Mouse (Mus musculus) left cerebral cortex, adult 2 months (tissue): ENCODE data around the gene Rhbg. TPM values are rescaled to one million over a fixed set of nuclear protein-coding genes. Genes with fewer than 3 reads are reported as not detected.

Experiments
- DNase-seq, 2 experiments: peaks; one replicate each; pipeline ENCODE4 v3.0.0; 2021 to 2022; ENCODE audit warnings: low spot score in 2 of 2, mixed read lengths in 1 of 2; ENCODE audit errors: extremely low spot score in 1 of 2
- H3K27ac ChIP-seq: fragments of 200-600 bp; 2 replicates; pipeline ENCODE4 v1.8.1; 2022
- H3K4me3 ChIP-seq: fragments of 200-600 bp; 2 replicates; pipeline ENCODE4 v1.8.1; 2022
- CTCF ChIP-seq: fragments of 200-600 bp; IDR thresholded peaks from 2 replicates; pipeline ENCODE4 v1.8.1; 2022; ENCODE audit warnings: antibody characterized with exemption, mild to moderate bottlenecking, moderate library complexity
- intact Hi-C: fragments of 180-260 bp; cut with DNase I; formaldehyde crosslinking; loops from one replicate; pipeline ENCODE4 v1.15.1; 2025
- total RNA-seq, 2 experiments: library from RNA; stranded (reverse); gene quantifications; 2 replicates each; pipeline ENCODE4 v1.2.3; 2021

The Rhbg gene
- total RNA-seq, 2 experiments from 2014 or later, result not detected

GRCm38 (mm10) chr3:88247666-88248065 is 6.8 kb downstream of the Rhbg start:
- no peak overlapping the region for H3K27ac ChIP-seq
- no peak for TF ChIP-seq CTCF
- no peak for DNase-seq
- H3K4me3 ChIP-seq, result no peak overlapping the region
- intact Hi-C loops, result no loop called here

DNA sequence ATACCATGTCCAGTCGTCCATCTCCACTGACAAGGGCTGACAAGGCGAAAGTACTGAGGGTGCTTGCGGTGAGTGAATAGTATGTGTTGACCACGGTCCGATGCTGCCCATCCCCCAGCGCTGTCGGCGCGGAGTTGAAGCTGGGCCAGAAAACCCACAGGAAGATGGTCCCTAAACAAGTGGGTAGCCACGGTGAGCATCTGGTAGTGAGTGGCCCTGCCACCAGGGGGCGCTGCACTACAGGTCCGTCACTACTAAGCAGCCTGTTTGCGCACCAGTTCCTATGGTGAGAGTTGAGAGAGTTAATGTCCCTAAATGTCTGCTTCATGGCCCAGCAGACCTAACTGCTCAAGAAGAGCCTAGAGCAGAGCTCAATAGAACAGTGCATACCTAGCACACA is 8.7 kb downstream of the Rhbg start:
- intact Hi-C loops, result loop anchor here (2.0 kb wide), 1 partner anchor 31 kb away; no protein-coding TSS in a partner anchor

DNA sequence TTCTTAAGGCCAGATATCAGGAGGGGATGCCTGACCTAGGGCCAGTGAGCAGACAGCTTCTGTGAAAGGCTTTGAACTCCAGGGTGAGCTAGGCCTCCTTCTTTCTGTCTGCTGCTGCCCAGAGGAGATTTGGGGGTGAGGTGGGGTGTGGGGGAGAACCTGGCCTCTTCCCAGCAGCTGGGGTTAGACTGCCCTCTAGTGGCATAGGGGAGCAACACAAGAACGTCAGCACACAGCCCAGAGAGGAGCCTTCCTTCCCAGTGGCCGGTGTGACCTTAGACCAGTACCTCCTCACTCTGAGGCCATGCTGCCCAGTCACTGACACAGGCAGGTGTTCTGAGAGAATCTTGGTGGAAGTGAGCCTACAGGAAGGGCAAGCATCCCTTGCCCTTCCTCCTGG is 10.4 kb downstream of the Rhbg start:
- no peak for DNase-seq
- peak; percentile 87 for TF ChIP-seq CTCF
- intact Hi-C loops, result loop anchor here (2.0 kb wide), 1 partner anchor 33 kb away; no protein-coding TSS in a partner anchor
- H3K4me3 ChIP-seq, result no peak overlapping the region
- no peak overlapping the region for H3K27ac ChIP-seq

More for the DNA sequence above, 8.7 kb downstream of the Rhbg start:
- peak; percentile 71 to 78 for DNase-seq
- Histone ChIP-seq H3K4me3 (no peak overlapping the region), H3K27ac (no peak overlapping the region)
- peak; percentile 98 for TF ChIP-seq CTCF

DNA sequence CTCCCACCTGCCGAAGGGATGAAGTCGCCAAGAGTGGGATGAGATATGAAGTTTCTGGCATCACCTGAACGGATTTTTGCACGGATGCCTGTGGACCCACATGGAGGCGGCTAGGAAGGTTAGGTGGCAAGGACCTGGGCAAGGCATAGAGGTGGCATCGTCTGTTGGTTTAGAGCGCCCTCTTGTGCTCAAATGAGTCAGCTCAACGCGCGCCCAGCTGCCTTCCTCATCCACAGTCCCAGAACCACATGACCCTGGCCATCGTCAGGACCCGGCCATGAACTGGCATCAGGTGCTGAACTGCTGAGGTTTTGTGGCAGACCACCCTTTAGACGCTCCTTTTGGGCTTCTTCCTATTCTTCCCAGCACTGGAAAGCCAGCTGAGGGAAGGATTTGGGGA is 12.0 kb downstream of the Rhbg start:
- intact Hi-C loops, result loop anchor here (1.0 to 2.0 kb wide), 2 partner anchors 50 to 156 kb away; no protein-coding TSS in a partner anchor

DNA sequence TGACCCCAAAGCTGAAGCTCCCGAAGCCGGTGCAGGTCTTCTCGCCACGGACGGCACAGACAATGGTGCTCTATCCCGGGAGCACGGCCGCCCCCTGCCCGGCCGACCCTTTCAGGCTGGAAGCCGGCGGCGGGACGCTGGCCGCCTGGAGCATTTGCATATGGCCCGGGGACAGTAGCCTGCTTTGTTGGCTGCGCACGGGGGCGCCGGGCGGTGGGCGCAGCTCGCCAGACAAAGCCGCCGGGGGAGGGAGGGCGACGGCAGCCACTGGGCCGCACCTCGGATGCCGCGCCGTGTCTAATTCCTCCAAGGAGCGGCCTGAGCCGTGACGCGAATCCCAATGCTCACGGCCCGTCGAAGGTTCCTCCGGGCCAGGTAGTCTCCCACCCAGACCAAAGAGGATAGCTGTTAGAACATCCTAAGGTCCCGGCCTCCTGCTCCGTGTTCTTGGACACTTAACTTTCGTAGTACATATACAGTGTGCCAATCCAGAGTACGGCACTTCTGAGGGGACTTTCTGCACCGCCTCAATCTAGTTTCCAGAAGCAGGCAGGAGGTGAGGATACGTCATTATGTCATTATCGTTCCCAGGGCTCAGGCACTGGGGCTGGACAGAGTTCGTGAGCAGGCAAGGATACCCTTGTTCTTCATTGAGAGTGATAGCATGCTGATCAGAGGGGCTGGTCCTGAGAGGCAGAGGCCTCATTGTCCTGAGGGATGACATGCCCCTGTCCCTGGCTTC is 13.3 kb downstream of the Rhbg start:
- no peak for TF ChIP-seq CTCF
- DNase-seq, result no peak
- intact Hi-C loops, result no loop called here
- Histone ChIP-seq H3K4me3 (no peak overlapping the region), H3K27ac (no peak overlapping the region)

More for the DNA sequence above, 12.0 kb downstream of the Rhbg start:
- peak; percentile 81 for TF ChIP-seq CTCF
- Histone ChIP-seq H3K4me3 (no peak overlapping the region), H3K27ac (no peak overlapping the region)
- peak; percentile 79 to 87 for DNase-seq

DNA sequence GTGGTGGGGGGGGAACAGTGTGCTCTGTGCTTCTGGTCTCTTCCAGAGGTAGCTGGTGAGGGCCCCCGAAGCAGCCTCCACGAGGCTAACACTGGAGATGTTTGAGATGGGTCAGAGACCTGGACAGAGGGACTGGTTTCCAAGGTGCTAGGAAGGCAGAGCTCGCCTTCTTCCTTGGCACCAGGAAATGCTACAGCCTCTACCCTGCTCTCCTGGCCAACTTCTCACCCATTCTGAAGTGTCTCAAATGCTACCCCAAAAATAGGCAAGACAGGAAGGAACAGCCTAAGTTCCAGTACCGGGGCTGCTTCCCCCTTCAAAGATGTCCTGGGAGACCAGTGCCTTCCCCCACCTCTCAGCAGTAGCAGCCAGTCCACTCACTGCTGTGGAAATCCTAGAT is 15.1 kb downstream of the Rhbg start:
- no peak for DNase-seq
- TF ChIP-seq CTCF, result no peak
- intact Hi-C loops, result no loop called here
- Histone ChIP-seq H3K27ac (no peak overlapping the region; the same call in 1 of the 2 replicates), H3K4me3 (no peak overlapping the region)

- DNase-seq, result no peak
- H3K27ac ChIP-seq, result no peak overlapping the region
- no peak for TF ChIP-seq CTCF
- no peak overlapping the region for H3K4me3 ChIP-seq
- intact Hi-C loops, result no loop called here
Observed at GRCm38 (mm10) chr3:88238866-88239391, 15.6 kb downstream of the Rhbg start.

- intact Hi-C loops, result no loop called here
- peak; percentile 46 for TF ChIP-seq CTCF
- DNase-seq, result no peak
- Histone ChIP-seq H3K4me3 (no peak overlapping the region), H3K27ac (no peak overlapping the region)
Observed at GRCm38 (mm10) chr3:88237556-88238194, 16.8 kb downstream of the Rhbg start.

- Histone ChIP-seq H3K4me3 (no peak overlapping the region), H3K27ac (no peak overlapping the region)
- intact Hi-C loops, result no loop called here
- no peak for DNase-seq
- TF ChIP-seq CTCF, result no peak
Observed at GRCm38 (mm10) chr3:88237161-88237555, 17.4 kb downstream of the Rhbg start.

- no peak for DNase-seq
- no peak overlapping the region for H3K27ac ChIP-seq
- intact Hi-C loops, result no loop called here
- H3K4me3 ChIP-seq, result no peak overlapping the region
- no peak for TF ChIP-seq CTCF
Observed at GRCm38 (mm10) chr3:88235616-88236015, 18.9 kb downstream of the Rhbg start.

DNA sequence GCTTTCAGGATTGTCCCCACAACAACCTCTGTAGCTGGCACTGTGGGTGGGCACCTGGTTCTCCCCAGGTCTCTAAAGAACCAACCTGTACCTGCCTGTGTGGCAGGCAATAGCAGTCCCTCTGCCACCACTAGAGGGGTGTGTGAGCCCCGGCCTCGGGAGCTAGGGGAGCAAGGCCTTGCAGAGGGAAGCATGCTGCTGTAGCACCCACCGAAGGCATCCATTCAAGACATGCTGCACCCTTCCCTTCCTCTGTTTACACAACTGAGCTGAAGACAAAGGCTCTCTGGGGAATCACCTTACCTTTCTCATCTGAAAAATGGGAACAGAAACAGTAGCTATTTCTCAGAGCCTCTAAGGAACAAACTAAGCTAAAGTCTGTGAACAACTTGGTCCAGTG is 19.3 kb downstream of the Rhbg start:
- Histone ChIP-seq H3K4me3 (no peak overlapping the region), H3K27ac (no peak overlapping the region)
- no peak for DNase-seq
- peak; percentile 64 for TF ChIP-seq CTCF
- intact Hi-C loops, result no loop called here

DNA sequence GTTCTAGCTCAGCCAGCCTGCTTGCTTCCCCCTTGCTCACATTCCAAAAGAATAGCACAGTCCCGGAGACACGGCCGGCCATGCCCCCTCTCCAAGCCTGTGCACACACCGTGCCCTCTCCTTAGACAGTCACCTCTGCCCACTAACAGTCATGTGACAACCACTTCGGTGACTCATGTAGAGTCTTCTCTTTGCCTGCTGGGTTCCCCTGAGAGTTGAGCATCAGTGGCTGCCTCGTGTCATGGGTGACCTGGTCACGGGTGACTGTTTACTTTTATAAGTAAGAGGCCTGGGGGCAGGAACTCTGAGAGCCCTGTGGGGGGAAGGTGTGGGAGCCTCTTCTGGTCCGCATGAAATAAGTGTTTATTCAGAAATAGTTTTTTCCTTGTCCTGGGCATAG is 20.5 kb downstream of the Rhbg start:
- intact Hi-C loops, result loop anchor here (5.0 kb wide), 1 partner anchor 97 kb away; no protein-coding TSS in a partner anchor
- peak overlapping the region; percentile 56 for H3K27ac ChIP-seq
- no peak for TF ChIP-seq CTCF
- H3K4me3 ChIP-seq, result no peak overlapping the region
- DNase-seq, result no peak
